Mouse (Mus musculus) small intestine, adult 10 weeks (tissue): ENCODE data around the gene H13. TPM values are rescaled to one million over a fixed set of nuclear protein-coding genes. Genes with fewer than 3 reads are reported as not detected.

Source experiments
- polyA plus RNA-seq: library from polyadenylated mRNA; stranded (reverse); fragments of 350-450 nt; fragmentation: Illumina TruSeq; extraction: RNeasy Lipid Tissue Mini Kit (QIAGEN cat#74804); gene quantifications from one replicate; pipeline ENCODE4 v1.2.3, GENCODE M21; 2014; ENCODE audit warnings: low replicate concordance

H13 gene
- 11.7 TPM for polyA plus RNA-seq

DNA sequence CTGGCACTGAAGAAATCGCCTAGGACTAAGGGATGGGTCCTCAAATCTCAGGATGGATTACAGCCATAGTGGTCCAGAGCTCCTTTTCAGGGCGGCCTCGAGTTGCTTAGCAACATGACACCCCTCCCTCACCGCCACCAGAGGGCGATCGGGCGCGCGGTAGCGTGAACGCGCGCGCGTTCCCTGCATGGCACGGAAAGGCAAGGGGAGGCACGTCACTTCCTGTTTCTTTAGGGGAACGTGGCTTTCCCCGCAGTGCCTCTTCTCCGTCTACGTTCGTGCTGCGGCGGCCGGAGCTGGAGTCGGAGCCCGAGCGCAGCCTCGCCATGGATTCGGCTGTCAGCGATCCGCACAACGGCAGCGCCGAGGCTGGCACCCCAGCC is at the start of gene H13:
H13 (plus strand) TSS at position 206 of the 383 bp plus-strand sequence.

DNA sequence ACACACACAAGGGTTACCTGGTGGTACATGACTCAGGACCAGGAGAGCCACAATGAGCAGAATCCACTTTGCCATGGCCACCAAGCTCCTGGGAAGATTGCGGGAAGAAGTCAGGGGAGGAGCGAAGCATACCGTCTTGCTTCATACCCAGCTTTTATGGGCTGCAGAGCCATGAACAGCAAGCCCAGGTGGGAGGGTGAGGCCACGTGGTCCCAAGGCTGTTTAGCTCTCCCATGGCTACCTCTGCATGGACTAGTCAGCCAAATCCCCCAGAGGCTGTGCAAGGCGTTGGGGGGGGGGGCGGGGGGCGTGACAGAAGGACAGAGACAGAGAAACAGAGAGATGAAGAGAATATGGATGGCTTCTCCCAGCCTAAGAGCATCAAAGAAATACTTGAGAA is 46.3 kb upstream of the H13 start, which contains the start of gene Defb25:
Defb25 (minus strand) TSS at position 101 of the 400 bp plus-strand sequence.

DNA sequence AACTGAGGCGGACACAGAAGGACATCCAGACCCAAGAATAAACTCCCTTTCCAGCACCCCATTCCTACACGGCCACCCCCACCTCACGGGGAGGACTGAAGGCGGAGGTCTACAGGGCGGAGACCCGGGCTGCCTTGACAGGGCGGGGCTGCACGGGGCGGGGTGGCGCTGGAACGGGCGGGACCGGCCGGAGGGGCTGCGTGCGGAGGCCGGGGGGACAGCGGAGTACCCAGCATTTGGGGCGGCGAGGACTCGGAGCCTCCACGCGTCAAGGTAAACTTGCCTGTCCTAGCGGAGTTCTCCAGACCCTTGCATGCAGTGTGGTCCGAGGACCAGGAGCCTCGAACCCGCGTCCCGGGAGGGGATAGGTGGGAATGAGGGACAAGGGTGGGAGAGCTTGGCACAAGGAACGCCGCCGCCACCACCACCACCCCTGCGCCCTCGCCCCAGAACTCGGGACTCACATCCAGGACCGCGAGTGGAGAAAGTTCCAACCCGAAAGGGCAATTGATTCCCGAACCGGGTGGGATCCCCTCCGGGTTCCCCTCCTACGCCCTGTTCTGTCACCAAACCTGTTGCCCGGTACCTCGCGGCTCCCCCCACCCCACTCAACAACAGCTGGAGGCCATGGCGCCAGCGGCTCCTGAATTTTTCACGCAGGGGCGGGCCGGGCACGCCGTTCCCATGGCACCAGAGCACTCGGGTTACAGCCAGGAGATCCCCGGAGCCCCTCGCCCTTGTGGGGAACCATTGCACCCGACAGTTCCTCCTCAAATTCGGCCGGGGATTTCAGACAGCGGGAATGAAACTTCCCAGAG is 42.3 kb upstream of the H13 start, which contains the start of gene Rem1:
Rem1 (plus strand) TSS at position 178 of the 818 bp plus-strand sequence.

DNA sequence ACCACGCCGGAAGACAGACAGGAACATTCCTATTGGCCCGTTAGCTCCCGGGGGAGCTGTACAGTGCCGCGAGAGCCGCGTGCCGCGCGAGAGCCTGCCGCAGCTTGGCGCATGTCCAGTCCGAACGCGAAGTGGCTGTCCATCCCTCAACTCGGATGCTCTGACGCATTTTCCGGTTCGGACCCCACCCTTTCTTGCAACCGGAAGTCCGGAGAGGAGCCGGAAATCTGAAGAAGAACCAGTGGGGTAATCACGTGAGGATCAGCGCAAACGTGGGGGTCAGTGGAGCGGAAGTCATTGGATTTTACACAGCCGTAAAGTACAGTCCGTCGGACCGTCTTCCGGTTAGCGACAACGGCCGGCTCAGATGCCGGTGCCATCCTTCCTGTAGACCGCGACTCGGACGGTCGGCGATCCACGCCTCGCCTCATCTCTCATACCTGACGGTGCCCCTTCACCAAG is 17.6 kb downstream of the H13 start, which contains the start of gene Mcts2:
Mcts2 (plus strand) TSS at position 230 of the 462 bp plus-strand sequence.

DNA sequence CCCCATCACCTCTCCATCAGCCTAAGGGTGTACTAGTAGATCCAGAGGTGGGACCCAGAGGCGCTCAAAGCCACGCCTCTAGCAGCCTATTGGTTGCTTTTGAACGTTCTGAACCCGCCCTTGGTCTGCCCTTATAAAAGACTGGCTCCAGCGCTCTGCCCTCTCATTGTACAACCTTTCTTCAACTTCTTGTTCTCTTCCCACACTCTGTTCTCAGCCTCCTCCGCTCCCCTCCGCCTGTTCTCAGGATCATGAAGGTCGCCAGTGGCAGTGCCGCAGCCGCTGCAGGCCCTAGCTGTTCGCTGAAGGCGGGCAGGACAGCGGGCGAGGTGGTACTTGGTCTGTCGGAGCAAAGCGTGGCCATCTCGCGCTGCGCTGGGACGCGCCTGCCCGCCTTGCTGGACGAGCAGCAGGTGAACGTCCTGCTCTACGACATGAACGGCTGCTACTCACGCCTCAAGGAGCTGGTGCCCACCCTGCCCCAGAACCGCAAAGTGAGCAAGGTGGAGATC is 66.9 kb downstream of the H13 start, which contains the start of gene Id1:
Id1 (plus strand) TSS at position 162 of the 512 bp plus-strand sequence.

DNA sequence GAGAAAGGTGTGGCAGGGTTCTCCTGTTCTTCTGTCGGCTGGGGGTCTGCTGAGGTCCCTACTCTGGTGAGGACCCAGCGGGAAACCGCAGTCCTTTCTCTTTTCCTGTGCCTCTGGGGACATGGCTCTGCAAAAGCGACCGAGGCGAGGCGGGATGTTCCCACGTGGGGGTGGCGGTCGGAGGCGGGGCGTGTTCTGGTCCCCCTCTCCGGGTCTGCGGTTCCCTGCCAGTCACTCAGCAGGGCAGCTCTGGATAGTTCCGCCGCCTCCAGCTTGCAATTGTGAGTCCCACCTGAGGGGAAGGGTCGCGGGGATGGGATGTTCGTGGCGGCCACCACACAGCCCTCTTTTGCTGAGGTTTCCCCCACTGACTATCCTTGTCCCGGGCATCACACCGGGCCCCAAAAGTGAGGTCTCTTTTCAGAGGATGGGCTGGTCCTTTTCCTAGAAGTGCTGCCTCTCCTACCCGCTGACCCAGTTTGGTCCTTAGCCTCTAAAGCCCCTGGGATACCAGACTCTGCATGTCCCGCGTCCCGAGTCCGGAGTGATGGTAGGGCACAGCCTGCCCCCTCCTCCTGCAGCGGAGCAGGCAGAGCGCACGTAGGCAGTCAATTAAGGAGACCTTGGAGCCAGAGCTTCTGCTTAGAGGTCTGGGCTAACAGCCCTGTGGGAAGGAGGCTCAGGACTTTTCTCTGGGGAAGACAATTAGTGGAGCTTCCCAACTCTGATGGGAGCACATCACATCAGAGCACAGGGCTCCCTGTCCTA is 84.9 kb downstream of the H13 start, which contains the start of gene Cox4i2:
Cox4i2 (plus strand) TSS at position 230 of the 768 bp plus-strand sequence.

Other genes starting within 250 kb of the H13 start
- not detected for gene Defb23, start 204.8 kb upstream of the H13 start, polyA plus RNA-seq
- gene Defb20, start 192.4 kb upstream of the H13 start, polyA plus RNA-seq: not detected
- not detected for gene Defb22, start 179.3 kb upstream of the H13 start, polyA plus RNA-seq
- gene Defb26, start 157.8 kb upstream of the H13 start, polyA plus RNA-seq: not detected
- gene Defb28, start 151.2 kb upstream of the H13 start, polyA plus RNA-seq: not detected
- not detected for gene Defb29, start 129.4 kb upstream of the H13 start, polyA plus RNA-seq
- not detected for gene Gm17416, start 100.1 kb upstream of the H13 start, polyA plus RNA-seq
- not detected for gene Defb21, start 96.7 kb upstream of the H13 start, polyA plus RNA-seq
- gene Defb19, start 89.1 kb upstream of the H13 start, polyA plus RNA-seq: not detected
- gene Defb45, start 70.1 kb upstream of the H13 start, polyA plus RNA-seq: not detected
- not detected for gene Defb36, start 65.1 kb upstream of the H13 start, polyA plus RNA-seq
- not detected for gene Defb25, start 46.4 kb upstream of the H13 start, polyA plus RNA-seq
- 0.26 TPM for gene Rem1, start 42.5 kb upstream of the H13 start, polyA plus RNA-seq
- gene Mcts2, start 17.6 kb downstream of the H13 start, polyA plus RNA-seq: 15.6 TPM
- gene Id1, start 66.8 kb downstream of the H13 start, polyA plus RNA-seq: 52.8 TPM
- not detected for gene Cox4i2, start 84.7 kb downstream of the H13 start, polyA plus RNA-seq
- gene Bcl2l1, start 162.3 kb downstream of the H13 start, polyA plus RNA-seq: 8.1 TPM
- 13.3 TPM for gene Tpx2, start 178.5 kb downstream of the H13 start, polyA plus RNA-seq
- not detected for gene Mylk2, start 241.9 kb downstream of the H13 start, polyA plus RNA-seq